Mouse (Mus musculus): ENCODE data around the gene Mical3. TPM values are rescaled to one million over a fixed set of nuclear protein-coding genes. Genes with fewer than 3 reads are reported as not detected.

The Mical3 gene
- total and polyA plus RNA-seq, 2 experiments = 5.8 to 7.9 TPM

- no peak for TF ChIP-seq POLR2A (IDR thresholded peaks at IDR 0.05; ENCODE audit: extremely low read depth, insufficient read depth, low read length)
- no peak for TF ChIP-seq CTCF (IDR thresholded peaks at IDR 0.05; ENCODE audit: low read depth, low read length)
- H3K4me3 ChIP-seq (ENCODE audit: insufficient read depth, low read depth, low read length) = no peak overlapping the region
- H3K79me2 ChIP-seq (ENCODE audit: control insufficient read depth, insufficient read depth, low read length) = no peaks in the 10 kb centered on the region
- peaks cover 40% of the 10 kb centered on the region for H3K36me3 ChIP-seq (ENCODE audit: control insufficient read depth, insufficient read depth, low read length)
- H3K9ac ChIP-seq (ENCODE audit: low read depth, low read length) = no peak overlapping the region
- H3K27ac ChIP-seq (replicated peaks; ENCODE audit: insufficient read depth, low read depth, low read length) = no peak overlapping the region
- no peaks in the 10 kb centered on the region for H3K4me1 ChIP-seq (ENCODE audit: control insufficient read depth, insufficient read depth, low read length)
- H3K27me3 ChIP-seq (ENCODE audit: control insufficient read depth, insufficient read depth, low read length) = no peaks in the 10 kb centered on the region
- 74% methylated on average over 8 of the region's 8 CpGs for WGBS
- peak; percentile 42 for DNase-seq (ENCODE audit: extremely low read depth, low read depth, low spot score)
These were observed 102.3 kb downstream of the Mical3 start for GRCm38 (mm10) chr6:121028514-121028913.

DNA sequence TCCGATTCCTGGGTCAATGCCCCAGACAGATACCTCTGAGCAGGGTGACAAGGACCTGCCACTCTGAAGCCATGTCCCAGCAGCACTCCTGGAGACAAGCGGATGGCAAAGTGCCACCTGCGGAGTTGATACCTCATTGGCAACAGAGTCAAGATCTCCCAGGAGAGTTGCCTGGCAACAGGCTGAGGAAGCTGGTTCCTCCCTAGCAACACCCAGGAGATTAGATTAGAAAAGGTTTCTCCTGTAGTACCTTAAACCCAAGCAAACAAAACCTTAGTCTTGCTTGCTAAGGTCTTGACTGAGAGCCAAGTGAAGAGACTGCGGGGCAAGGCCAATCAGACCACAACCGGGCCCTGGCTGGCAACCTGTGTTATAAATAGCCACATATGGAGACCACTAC is 103.5 kb downstream of the Mical3 start:
- no peak for DNase-seq (ENCODE audit: extremely low read depth, low read depth, low spot score)
- Histone ChIP-seq H3K4me1 (ENCODE audit: control insufficient read depth, insufficient read depth, low read length) (no peaks in the 10 kb centered on the region), H3K79me2 (ENCODE audit: control insufficient read depth, insufficient read depth, low read length) (no peaks in the 10 kb centered on the region), H3K36me3 (ENCODE audit: control insufficient read depth, insufficient read depth, low read length) (peaks cover 39% of the 10 kb centered on the region), H3K9ac (ENCODE audit: low read depth, low read length) (no peak overlapping the region), H3K27ac (replicated peaks; ENCODE audit: insufficient read depth, low read depth, low read length) (no peak overlapping the region), H3K27me3 (ENCODE audit: control insufficient read depth, insufficient read depth, low read length) (no peaks in the 10 kb centered on the region), H3K4me3 (ENCODE audit: insufficient read depth, low read depth, low read length) (no peak overlapping the region)
- no peak for TF ChIP-seq POLR2A (IDR thresholded peaks at IDR 0.05; ENCODE audit: extremely low read depth, insufficient read depth, low read length)
- no peak for TF ChIP-seq CTCF (IDR thresholded peaks at IDR 0.05; ENCODE audit: low read depth, low read length)
- 73% methylated on average over 5 of the region's 5 CpGs for WGBS

- Histone ChIP-seq H3K27me3 (ENCODE audit: control insufficient read depth, insufficient read depth, low read length) (no peaks in the 10 kb centered on the region), H3K9ac (ENCODE audit: low read depth, low read length) (no peak overlapping the region), H3K27ac (replicated peaks; ENCODE audit: insufficient read depth, low read depth, low read length) (no peak overlapping the region), H3K36me3 (ENCODE audit: control insufficient read depth, insufficient read depth, low read length) (peaks cover 42% of the 10 kb centered on the region), H3K4me3 (ENCODE audit: insufficient read depth, low read depth, low read length) (no peak overlapping the region), H3K79me2 (ENCODE audit: control insufficient read depth, insufficient read depth, low read length) (no peaks in the 10 kb centered on the region), H3K4me1 (ENCODE audit: control insufficient read depth, insufficient read depth, low read length) (no peaks in the 10 kb centered on the region)
- WGBS = 85% methylated on average over 7 of the region's 7 CpGs
- no peak for DNase-seq (ENCODE audit: extremely low read depth, low read depth, low spot score)
- no peak for TF ChIP-seq CTCF (IDR thresholded peaks at IDR 0.05; ENCODE audit: low read depth, low read length)
- no peak for TF ChIP-seq POLR2A (IDR thresholded peaks at IDR 0.05; ENCODE audit: extremely low read depth, insufficient read depth, low read length)
These were observed 103.9 kb downstream of the Mical3 start for GRCm38 (mm10) chr6:121026866-121027265.

DNA sequence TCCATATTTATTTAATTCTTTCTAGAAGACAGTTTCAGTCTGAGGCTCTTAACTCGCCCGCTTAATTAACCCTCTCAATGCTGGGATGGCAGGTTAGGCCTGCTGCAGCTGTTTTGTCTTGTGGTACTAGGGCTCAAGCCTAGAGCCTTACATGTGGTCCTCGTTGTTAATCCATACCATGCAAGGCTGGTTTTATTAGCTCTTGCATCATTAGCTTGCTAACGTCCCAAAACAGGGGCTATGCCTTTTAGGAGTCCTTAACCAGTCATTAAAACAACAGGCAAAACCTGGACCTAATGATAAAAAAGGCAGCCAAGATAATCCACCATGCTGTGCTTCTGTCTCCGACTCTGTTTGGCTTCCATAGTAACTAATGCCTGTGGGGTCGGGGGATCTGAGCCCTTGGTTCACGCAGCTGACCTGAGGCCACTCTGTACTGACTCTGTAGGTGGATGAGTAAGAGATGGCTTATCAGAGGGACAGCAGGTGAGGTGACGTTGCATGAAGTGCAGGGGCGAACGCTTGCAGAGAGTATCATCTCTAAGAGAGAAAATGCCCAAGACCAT is 104.7 kb downstream of the Mical3 start:
- Histone ChIP-seq H3K79me2 (ENCODE audit: control insufficient read depth, insufficient read depth, low read length) (no peaks in the 10 kb centered on the region), H3K27me3 (ENCODE audit: control insufficient read depth, insufficient read depth, low read length) (no peaks in the 10 kb centered on the region), H3K4me1 (ENCODE audit: control insufficient read depth, insufficient read depth, low read length) (no peaks in the 10 kb centered on the region), H3K36me3 (ENCODE audit: control insufficient read depth, insufficient read depth, low read length) (peaks cover 41% of the 10 kb centered on the region), H3K27ac (replicated peaks; ENCODE audit: insufficient read depth, low read depth, low read length) (no peak overlapping the region), H3K4me3 (ENCODE audit: insufficient read depth, low read depth, low read length) (no peak overlapping the region), H3K9ac (ENCODE audit: low read depth, low read length) (no peak overlapping the region)
- DNase-seq (ENCODE audit: extremely low read depth, low read depth, low spot score) = no peak
- TF ChIP-seq CTCF (IDR thresholded peaks at IDR 0.05; ENCODE audit: low read depth, low read length) (no peak), POLR2A (IDR thresholded peaks at IDR 0.05; ENCODE audit: extremely low read depth, insufficient read depth, low read length) (no peak)
- WGBS = 92% methylated on average over 10 of the region's 10 CpGs

DNA sequence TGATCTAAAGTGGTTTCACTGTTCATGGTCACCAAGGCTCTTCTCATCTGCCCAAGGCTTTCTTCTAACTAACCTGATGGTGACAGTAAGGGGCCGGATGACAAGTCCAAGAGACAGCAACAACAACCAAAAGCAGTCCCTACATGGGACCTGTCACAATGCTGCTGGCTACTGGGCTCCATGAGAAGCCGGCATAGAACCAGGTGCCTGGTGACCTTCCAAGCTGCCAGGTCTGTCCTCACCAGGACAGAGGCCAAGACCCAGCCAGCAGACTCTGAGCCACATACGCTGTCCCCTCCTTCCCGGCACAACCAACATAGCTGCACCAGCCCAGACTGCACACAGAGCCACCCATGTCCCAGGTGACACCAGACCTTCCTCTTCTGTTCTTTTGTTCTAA is 112.7 kb downstream of the Mical3 start:
- peak; percentile 84 for DNase-seq (ENCODE audit: extremely low read depth, low read depth, low spot score)
- 45% methylated on average over 4 of the region's 4 CpGs for WGBS
- H3K36me3 ChIP-seq (ENCODE audit: control insufficient read depth, insufficient read depth, low read length) = peaks cover 17% of the 10 kb centered on the region; the same call in 1 of the 2 replicates

DNA sequence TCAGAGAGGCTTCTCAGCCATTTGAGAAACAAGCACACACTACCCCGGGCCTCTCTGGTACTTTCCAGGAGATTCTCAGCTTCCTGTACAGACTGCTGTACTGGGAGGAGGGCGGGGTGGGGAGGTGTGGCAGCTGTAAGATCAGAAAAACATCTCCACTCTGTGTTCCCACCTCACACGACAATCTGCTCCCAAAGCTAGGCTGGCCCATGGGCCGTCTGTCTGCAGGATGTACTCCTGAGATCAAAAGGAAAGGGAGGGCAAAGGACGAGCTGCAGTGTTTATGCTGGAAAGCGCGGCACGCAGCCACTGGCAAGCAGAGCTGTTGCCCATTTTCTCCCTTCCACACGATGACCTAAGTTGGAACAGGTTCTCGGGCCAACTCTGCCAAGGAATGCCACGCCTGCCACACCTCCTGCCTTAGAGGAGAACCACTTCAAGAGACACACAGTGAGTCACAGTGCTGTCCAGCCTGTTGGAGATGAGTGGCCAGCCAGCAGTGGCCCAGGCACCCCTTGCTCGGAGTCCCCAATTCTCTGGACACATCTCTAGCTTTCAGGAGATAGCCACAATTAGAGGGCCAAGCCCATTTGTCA is 113.3 kb downstream of the Mical3 start:
- 17% methylated on average over 12 of the region's 12 CpGs for WGBS
- no peak overlapping the region for H3K9ac ChIP-seq (ENCODE audit: low read depth, low read length)
- no peak overlapping the region for H3K4me3 ChIP-seq (ENCODE audit: insufficient read depth, low read depth, low read length)
- H3K27ac ChIP-seq (replicated peaks; ENCODE audit: insufficient read depth, low read depth, low read length) = peak overlapping the region; percentile 76
- DNase-seq (ENCODE audit: extremely low read depth, low read depth, low spot score) = peak; percentile 97
- no peaks in the 10 kb centered on the region for H3K27me3 ChIP-seq (ENCODE audit: control insufficient read depth, insufficient read depth, low read length)
- no peak for TF ChIP-seq CTCF (IDR thresholded peaks at IDR 0.05; ENCODE audit: low read depth, low read length)
- TF ChIP-seq POLR2A (IDR thresholded peaks at IDR 0.05; ENCODE audit: extremely low read depth, insufficient read depth, low read length) = no peak
- no peaks in the 10 kb centered on the region for H3K79me2 ChIP-seq (ENCODE audit: control insufficient read depth, insufficient read depth, low read length)
- H3K36me3 ChIP-seq (ENCODE audit: control insufficient read depth, insufficient read depth, low read length) = peaks cover 13% of the 10 kb centered on the region; the same call in 1 of the 2 replicates
- H3K4me1 ChIP-seq (ENCODE audit: control insufficient read depth, insufficient read depth, low read length) = peaks cover 32% of the 10 kb centered on the region

More for the DNA sequence above, 112.7 kb downstream of the Mical3 start:
- Histone ChIP-seq H3K79me2 (ENCODE audit: control insufficient read depth, insufficient read depth, low read length) (no peaks in the 10 kb centered on the region), H3K27me3 (ENCODE audit: control insufficient read depth, insufficient read depth, low read length) (no peaks in the 10 kb centered on the region), H3K27ac (replicated peaks; ENCODE audit: insufficient read depth, low read depth, low read length) (peak overlapping the region; percentile 76), H3K4me3 (ENCODE audit: insufficient read depth, low read depth, low read length) (no peak overlapping the region), H3K9ac (ENCODE audit: low read depth, low read length) (no peak overlapping the region), H3K4me1 (ENCODE audit: control insufficient read depth, insufficient read depth, low read length) (peaks cover 32% of the 10 kb centered on the region)
- no peak for TF ChIP-seq CTCF (IDR thresholded peaks at IDR 0.05; ENCODE audit: low read depth, low read length)
- no peak for TF ChIP-seq POLR2A (IDR thresholded peaks at IDR 0.05; ENCODE audit: extremely low read depth, insufficient read depth, low read length)

Measured in liver, adult 2 months (tissue).